Mouse (Mus musculus): ENCODE results near the gene Atxn7l1. TPM values are rescaled to one million over a fixed set of nuclear protein-coding genes. Genes with fewer than 3 reads are reported as not detected.

Atxn7l1 gene
- polyA plus RNA-seq, 1 experiment, result 37.1 TPM

DNA sequence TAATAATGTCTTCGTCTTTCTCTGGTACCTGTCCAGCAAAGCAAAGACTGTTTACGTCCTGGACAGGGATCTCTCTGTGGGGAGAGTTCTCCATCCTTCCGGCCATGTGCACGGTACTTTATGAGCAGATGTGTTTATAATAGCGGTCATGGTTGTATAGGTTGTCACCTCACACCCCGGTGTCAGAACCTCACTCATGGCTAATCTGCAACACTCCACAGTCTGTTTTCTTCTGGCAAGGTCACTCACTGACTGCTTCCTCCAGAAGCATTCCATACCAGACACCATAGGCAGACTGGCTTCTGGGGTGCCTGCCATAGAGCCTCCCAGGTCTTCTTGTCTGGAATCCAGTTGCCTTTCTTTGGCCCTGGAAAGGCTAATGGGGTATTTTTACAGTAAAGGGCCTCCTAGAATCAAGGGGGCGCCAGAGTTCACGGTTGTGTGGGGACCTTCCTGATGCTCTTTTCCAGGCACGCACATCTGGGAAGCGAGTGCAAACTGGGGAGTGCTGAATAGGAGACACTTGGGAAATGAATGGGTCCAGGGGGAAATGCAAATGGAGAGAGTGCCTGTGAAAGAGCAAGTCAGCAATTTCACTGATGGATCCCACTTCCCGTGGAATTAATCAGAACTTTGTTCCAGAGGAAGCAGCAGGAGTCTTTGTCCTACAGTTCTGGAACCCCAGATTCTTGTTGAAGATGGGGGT lies 89.0 kb downstream of the Atxn7l1 start:
- H3K36me3 ChIP-seq (ENCODE audit: control insufficient read depth, insufficient read depth, low read length), result no peaks in the 10 kb centered on the region
- no peaks in the 10 kb centered on the region for H3K27me3 ChIP-seq (ENCODE audit: control insufficient read depth, insufficient read depth, low read length)
- H3K4me1 ChIP-seq (ENCODE audit: control insufficient read depth, insufficient read depth, insufficient read length), result no peaks in the 10 kb centered on the region
- TF ChIP-seq CTCF (IDR thresholded peaks at IDR 0.05; ENCODE audit: extremely low read depth, insufficient read depth, insufficient read length, insufficient replicate concordance) (no peak), POLR2A (IDR thresholded peaks at IDR 0.05; ENCODE audit: low read depth, low read length) (no peak)
- no peak overlapping the region for H3K4me3 ChIP-seq (ENCODE audit: extremely low read depth, insufficient read depth, insufficient read length)
- no peak overlapping the region for H3K27ac ChIP-seq (ENCODE audit: insufficient read depth, low read length)
- no peak for DNase-seq (ENCODE audit: low read depth in 1 of 2, low spot score in 2 of 2)
- 93% methylated on average over 11 of the region's 11 CpGs for WGBS

DNA sequence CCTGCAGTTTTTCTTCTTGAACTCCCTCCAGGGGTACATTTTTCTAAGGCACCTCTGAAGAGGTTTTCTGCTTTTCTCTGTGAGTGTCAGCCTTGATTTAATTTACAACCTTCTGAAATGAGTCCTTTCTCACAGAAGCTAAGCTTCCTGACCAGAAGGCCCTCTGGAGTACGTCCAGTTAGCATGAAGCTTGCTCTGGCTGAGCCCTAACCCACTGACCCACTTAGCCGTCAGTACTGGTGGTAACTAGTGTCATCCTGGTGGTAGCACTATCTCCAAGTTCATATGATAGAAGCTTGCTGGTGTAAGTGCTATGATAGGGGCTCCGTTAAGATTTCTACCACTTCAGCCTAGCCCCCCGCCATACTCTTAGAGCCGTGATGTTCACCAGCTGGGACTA lies 89.6 kb downstream of the Atxn7l1 start:
- no peaks in the 10 kb centered on the region for H3K27me3 ChIP-seq (ENCODE audit: control insufficient read depth, insufficient read depth, low read length)
- H3K27ac ChIP-seq (ENCODE audit: insufficient read depth, low read length), result no peak overlapping the region
- no peaks in the 10 kb centered on the region for H3K4me1 ChIP-seq (ENCODE audit: control insufficient read depth, insufficient read depth, insufficient read length)
- H3K4me3 ChIP-seq (ENCODE audit: extremely low read depth, insufficient read depth, insufficient read length), result no peak overlapping the region
- TF ChIP-seq CTCF (IDR thresholded peaks at IDR 0.05; ENCODE audit: extremely low read depth, insufficient read depth, insufficient read length, insufficient replicate concordance) (no peak), POLR2A (IDR thresholded peaks at IDR 0.05; ENCODE audit: low read depth, low read length) (no peak)
- DNase-seq (ENCODE audit: low read depth in 1 of 2, low spot score in 2 of 2), result no peak
- no peaks in the 10 kb centered on the region for H3K36me3 ChIP-seq (ENCODE audit: control insufficient read depth, insufficient read depth, low read length)
- WGBS, result 87% methylated on average over 5 of the region's 5 CpGs

DNA sequence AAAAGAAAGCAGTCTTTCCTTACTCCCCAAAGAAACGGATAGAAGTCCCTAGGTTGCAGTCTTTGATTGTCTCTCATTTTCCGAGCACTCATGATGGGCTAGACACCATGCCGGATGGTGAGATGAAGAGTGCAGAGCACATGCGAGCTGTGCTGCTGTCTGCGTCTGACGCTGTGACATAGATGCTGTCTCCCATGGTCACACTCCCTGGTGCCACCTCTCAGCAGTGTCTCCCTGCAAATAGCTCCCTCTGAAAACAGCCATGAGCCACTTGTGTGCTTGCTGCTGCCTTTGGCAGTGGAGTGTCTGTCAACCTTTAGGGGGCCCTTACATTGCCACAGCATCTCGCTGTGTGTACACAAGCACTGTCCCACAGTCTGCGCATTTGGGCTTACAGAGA lies 95.2 kb downstream of the Atxn7l1 start:
- TF ChIP-seq POLR2A (IDR thresholded peaks at IDR 0.05; ENCODE audit: low read depth, low read length) (no peak), CTCF (IDR thresholded peaks at IDR 0.05; ENCODE audit: extremely low read depth, insufficient read depth, insufficient read length, insufficient replicate concordance) (no peak)
- 96% methylated on average over 8 of the region's 8 CpGs for WGBS
- DNase-seq (ENCODE audit: low read depth in 1 of 2, low spot score in 2 of 2), result no peak

DNA sequence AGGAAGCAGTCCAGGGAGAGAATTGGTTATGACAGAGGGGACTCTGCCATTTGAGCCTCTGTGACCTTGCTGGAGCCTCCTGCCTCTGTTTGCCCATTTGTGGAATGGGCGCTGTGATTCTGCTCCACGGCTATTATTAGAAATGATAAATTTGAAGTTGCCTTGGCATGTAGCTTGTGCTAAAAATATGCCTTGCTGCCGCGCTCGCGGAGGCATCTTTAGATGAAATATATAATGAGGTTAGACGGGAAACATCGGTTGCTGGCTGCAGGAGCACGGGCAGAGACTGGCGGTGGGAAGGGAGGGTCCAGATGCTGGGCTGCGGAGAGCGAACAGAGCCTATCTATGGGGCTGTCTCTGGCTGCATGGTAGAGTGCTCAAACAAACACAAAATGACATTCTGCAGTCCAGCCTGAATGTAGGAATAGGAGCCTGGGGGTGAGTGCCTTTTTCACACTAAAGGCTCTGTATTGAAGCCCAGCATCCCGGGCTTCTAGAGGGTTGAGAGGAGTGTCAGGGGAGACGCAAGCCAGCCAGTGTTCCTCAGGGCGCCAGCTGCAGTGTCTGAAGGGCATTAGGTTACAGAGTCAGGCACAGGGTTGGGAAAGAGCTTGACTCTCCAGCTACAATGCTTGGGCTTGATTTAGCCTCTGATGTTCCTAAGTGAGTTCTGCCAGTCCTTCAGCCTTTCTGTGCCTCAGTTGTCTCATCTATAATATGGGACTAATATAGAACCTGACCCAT lies 96.8 kb downstream of the Atxn7l1 start:
- no peaks in the 10 kb centered on the region for H3K27me3 ChIP-seq (ENCODE audit: control insufficient read depth, insufficient read depth, low read length)
- no peaks in the 10 kb centered on the region for H3K4me1 ChIP-seq (ENCODE audit: control insufficient read depth, insufficient read depth, insufficient read length)
- TF ChIP-seq CTCF (IDR thresholded peaks at IDR 0.05; ENCODE audit: extremely low read depth, insufficient read depth, insufficient read length, insufficient replicate concordance) (no peak), POLR2A (IDR thresholded peaks at IDR 0.05; ENCODE audit: low read depth, low read length) (no peak)
- WGBS, result 89% methylated on average over 15 of the region's 15 CpGs
- H3K4me3 ChIP-seq (ENCODE audit: extremely low read depth, insufficient read depth, insufficient read length), result no peak overlapping the region
- H3K36me3 ChIP-seq (ENCODE audit: control insufficient read depth, insufficient read depth, low read length), result no peaks in the 10 kb centered on the region
- no peak for DNase-seq (ENCODE audit: low read depth in 1 of 2, low spot score in 2 of 2)
- H3K27ac ChIP-seq (ENCODE audit: insufficient read depth, low read length), result no peak overlapping the region

More for the DNA sequence above, 95.2 kb downstream of the Atxn7l1 start:
- no peak overlapping the region for H3K27ac ChIP-seq (ENCODE audit: insufficient read depth, low read length)
- no peak overlapping the region for H3K4me3 ChIP-seq (ENCODE audit: extremely low read depth, insufficient read depth, insufficient read length)
- H3K27me3 ChIP-seq (ENCODE audit: control insufficient read depth, insufficient read depth, low read length), result no peaks in the 10 kb centered on the region
- H3K4me1 ChIP-seq (ENCODE audit: control insufficient read depth, insufficient read depth, insufficient read length), result no peaks in the 10 kb centered on the region
- H3K36me3 ChIP-seq (ENCODE audit: control insufficient read depth, insufficient read depth, low read length), result no peaks in the 10 kb centered on the region

DNA sequence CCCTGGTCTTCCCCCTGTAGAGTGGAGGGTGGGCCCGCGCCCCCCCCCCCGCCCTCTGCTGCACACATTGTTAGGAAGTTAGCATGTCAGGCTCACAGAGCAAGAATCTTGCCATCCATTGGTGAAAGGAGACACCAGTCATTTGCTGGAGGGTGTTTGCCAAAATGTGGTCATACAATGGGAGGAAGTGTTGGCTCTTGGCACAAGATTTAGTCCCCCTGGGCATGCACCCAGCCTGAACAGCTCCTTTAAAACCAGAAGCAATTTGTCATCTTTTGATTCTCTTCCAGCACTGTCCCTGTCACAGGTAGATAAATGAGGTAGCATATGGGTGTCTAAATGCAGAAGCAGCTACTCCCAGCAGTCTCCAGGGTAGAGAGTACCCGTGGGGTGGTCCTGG lies 98.0 kb downstream of the Atxn7l1 start:
- DNase-seq (ENCODE audit: low read depth in 1 of 2, low spot score in 2 of 2), result no peak
- no peaks in the 10 kb centered on the region; the same call in 1 of the 2 replicates for H3K36me3 ChIP-seq (ENCODE audit: control insufficient read depth, insufficient read depth, low read length)
- H3K4me1 ChIP-seq (ENCODE audit: control insufficient read depth, insufficient read depth, insufficient read length), result no peaks in the 10 kb centered on the region
- H3K4me3 ChIP-seq (ENCODE audit: extremely low read depth, insufficient read depth, insufficient read length), result no peak overlapping the region
- WGBS, result 56% methylated on average over 4 of the region's 4 CpGs
- no peak for TF ChIP-seq POLR2A (IDR thresholded peaks at IDR 0.05; ENCODE audit: low read depth, low read length)
- TF ChIP-seq CTCF (IDR thresholded peaks at IDR 0.05; ENCODE audit: extremely low read depth, insufficient read depth, insufficient read length, insufficient replicate concordance), result no peak
- H3K27me3 ChIP-seq (ENCODE audit: control insufficient read depth, insufficient read depth, low read length), result no peaks in the 10 kb centered on the region
- H3K27ac ChIP-seq (ENCODE audit: insufficient read depth, low read length), result no peak overlapping the region

DNA sequence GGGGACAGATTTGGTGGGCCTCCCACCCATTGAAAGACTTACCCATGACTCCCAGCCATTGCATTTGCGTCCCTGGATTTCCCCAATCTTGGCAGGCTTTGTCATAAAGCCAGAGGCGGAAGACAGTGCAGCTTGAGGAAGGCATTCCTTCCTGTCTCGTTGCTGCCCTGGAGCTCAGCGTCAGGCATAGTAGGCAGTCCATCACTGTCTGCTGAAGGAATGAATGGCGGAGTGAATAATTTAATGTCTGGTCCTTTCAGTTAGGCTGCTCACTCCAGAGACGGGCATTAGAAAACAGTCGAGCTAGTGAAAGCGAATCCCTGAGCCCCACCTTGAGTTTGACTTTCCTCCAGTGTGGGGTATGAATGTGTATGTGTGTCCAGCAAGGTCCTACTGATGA lies 99.4 kb downstream of the Atxn7l1 start:
- no peaks in the 10 kb centered on the region; the same call in 1 of the 2 replicates for H3K36me3 ChIP-seq (ENCODE audit: control insufficient read depth, insufficient read depth, low read length)
- DNase-seq (ENCODE audit: low read depth in 1 of 2, low spot score in 2 of 2), result no peak
- H3K27me3 ChIP-seq (ENCODE audit: control insufficient read depth, insufficient read depth, low read length), result no peaks in the 10 kb centered on the region
- H3K27ac ChIP-seq (ENCODE audit: insufficient read depth, low read length), result no peak overlapping the region
- 91% methylated on average over 8 of the region's 8 CpGs for WGBS
- no peaks in the 10 kb centered on the region for H3K4me1 ChIP-seq (ENCODE audit: control insufficient read depth, insufficient read depth, insufficient read length)
- TF ChIP-seq CTCF (IDR thresholded peaks at IDR 0.05; ENCODE audit: extremely low read depth, insufficient read depth, insufficient read length, insufficient replicate concordance) (no peak), POLR2A (IDR thresholded peaks at IDR 0.05; ENCODE audit: low read depth, low read length) (no peak)
- H3K4me3 ChIP-seq (ENCODE audit: extremely low read depth, insufficient read depth, insufficient read length), result no peak overlapping the region

DNA sequence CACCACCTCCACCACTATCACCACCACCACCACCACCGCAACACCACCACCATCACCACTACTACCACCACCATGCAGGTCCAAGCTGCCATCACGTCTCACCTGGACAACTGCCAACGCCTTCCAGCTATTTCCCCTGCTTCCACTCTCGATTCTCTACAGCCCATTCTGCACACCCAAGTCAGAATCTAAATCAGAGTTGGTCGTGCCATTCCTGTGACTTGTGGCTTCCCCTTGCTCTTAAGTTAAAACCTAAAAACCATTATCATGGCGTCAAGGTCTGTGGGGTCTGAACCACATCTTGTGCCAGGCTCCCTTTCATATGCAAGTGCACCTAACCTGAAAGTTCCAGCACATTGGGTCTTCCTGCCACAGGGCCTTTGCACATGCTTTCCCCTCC lies 102.7 kb downstream of the Atxn7l1 start:
- 89% methylated on average over 6 of the region's 6 CpGs for WGBS
- TF ChIP-seq POLR2A (IDR thresholded peaks at IDR 0.05; ENCODE audit: low read depth, low read length) (no peak), CTCF (IDR thresholded peaks at IDR 0.05; ENCODE audit: extremely low read depth, insufficient read depth, insufficient read length, insufficient replicate concordance) (no peak)
- H3K27ac ChIP-seq (ENCODE audit: insufficient read depth, low read length), result no peak overlapping the region
- no peaks in the 10 kb centered on the region for H3K4me1 ChIP-seq (ENCODE audit: control insufficient read depth, insufficient read depth, insufficient read length)
- no peak for DNase-seq (ENCODE audit: low read depth in 1 of 2, low spot score in 2 of 2)
- no peaks in the 10 kb centered on the region for H3K27me3 ChIP-seq (ENCODE audit: control insufficient read depth, insufficient read depth, low read length)
- no peaks in the 10 kb centered on the region; the same call in 1 of the 2 replicates for H3K36me3 ChIP-seq (ENCODE audit: control insufficient read depth, insufficient read depth, low read length)
- H3K4me3 ChIP-seq (ENCODE audit: extremely low read depth, insufficient read depth, insufficient read length), result no peak overlapping the region

All from spleen, adult 2 months (tissue).